Mouse (Mus musculus): Measurements from ENCODE around the gene Tmtc4.

DNA sequence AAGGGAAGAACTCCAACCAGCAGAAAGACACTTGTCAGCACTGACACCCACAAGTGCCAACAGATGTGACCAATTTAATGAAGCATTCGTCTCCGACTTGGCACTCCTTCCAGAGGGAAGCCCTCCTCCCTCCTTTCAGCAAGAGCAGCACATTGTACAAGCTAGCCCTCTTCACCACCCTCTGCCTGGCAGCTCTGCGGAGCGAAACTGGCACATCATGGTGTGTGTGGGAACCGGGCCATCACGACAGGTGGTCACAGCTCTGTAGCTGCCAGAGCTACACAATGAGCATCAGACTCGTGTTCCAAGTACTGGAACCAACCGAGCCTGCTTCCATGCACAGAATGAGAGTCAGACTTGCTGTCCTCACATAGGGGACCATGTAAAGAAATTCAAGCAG lies 25.9 kb downstream of the Tmtc4 start:
- TF ChIP-seq GATA1 (IDR thresholded peaks at IDR 0.05; ENCODE audit: borderline replicate concordance, low read length) (no peak), FLI1 (IDR thresholded peaks at IDR 0.05; ENCODE audit: low read length) (no peak)
